Mouse (Mus musculus): Measurements from ENCODE around the gene Rfwd3.
A peak's percentile ranks its signal among the peaks of the same experiment; 100 is the strongest.
"Not testable (repeated sequence)": the region's sequence is repeated elsewhere in the genome, so short reads cannot be mapped to it uniquely, and the experiment has no call there.

Gene Rfwd3

GRCm38 (mm10) chr8:111299821-111300568 is at the start of gene Rfwd3:
Gene Rfwd3, minus strand, starts transcription at chr8:111300222.
- peak; percentile 89 to 93 for DNase-seq

- peak; percentile 56 to 78 for DNase-seq
Observed at GRCm38 (mm10) chr8:111343225-111343624, 43.2 kb upstream of the Rfwd3 start.

DNA sequence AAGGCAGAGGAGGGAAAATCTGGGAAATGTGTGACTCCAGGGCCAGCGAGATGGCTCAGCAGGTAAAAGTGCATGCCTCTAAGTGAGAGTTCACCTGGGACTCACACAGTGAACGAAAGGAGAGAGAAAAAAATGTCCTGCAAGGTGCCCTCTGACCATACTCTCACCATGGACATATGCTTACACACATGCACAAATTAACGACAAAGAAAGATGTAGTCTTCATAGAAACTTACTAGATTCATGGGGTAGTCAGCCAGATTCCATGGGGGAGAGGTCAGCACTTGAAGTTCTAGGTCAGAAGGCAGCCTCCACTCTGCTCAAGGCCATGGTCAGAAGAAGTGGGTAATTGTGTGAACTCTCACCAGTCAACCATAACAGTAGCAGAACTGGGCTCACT is 40.2 kb upstream of the Rfwd3 start:
- DNase-seq: no peak

DNA sequence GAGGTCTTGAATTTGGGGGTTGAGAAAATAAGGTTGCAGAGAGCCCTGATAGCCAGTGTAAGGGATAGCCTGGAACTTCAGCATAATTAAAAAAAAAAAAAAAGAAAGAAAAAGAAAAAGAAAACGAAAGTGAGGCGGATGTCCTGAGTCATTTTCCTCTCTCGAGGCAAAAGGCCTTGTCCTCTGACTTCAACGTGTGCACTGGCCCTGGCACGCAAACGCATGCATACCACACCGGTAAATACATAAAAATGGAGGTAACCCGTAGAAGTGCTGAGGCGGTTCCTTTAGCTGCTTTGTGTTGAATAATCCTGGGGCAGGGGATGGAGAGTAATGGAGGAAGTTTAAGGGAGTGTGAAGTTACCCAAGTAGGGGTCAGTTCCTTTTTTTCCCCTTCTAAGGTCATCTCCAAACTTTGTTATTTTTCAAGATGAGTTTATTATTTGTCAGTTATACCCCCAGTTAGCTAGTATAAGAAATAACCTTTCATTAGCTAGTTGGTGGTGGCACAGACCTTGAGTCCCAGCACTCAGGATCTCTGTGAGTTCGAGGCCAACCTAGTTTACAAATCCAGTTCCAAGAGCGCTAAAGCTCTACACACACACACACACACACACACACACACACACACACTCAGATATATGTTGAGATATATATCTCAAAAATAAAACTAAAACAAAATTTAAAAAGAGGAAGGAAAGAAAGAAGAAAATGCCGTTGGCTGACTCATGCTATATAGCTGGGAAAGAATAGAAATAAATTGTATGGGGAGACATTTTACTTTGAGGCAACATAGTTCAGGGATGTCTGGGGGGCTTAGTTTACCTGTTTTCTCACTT is 38.6 kb upstream of the Rfwd3 start:
- DNase-seq: no peak

DNA sequence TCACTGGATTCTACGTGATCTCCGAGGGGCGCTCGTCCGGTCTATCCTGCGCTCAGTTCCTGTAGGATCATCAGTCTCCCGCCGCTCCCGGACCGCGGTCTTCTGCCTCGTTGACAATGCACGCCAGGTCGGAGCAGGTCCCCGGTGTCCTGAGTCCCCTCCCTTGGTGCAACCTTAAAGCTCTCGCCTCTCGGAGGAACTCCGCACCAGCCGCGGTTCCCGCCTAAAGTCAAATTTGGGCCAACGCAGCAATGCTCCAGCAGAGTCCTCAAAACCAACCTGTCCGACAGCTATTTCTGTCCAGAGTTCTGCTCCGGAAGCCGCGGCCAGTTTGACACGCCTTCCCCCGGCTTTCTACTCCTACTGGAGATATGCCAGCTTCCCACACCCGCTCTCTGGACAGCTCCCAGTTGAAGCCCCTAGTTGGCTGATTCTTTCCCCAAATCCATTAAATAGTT is 37.9 kb upstream of the Rfwd3 start, which contains the start of gene Mlkl:
Gene Mlkl (minus strand): TSS at position 288 of the 458 bp plus-strand sequence.
- peak; percentile 9 to 38 for DNase-seq

- no peak for DNase-seq
Observed at GRCm38 (mm10) chr8:111337311-111337889, 37.4 kb upstream of the Rfwd3 start.

DNA sequence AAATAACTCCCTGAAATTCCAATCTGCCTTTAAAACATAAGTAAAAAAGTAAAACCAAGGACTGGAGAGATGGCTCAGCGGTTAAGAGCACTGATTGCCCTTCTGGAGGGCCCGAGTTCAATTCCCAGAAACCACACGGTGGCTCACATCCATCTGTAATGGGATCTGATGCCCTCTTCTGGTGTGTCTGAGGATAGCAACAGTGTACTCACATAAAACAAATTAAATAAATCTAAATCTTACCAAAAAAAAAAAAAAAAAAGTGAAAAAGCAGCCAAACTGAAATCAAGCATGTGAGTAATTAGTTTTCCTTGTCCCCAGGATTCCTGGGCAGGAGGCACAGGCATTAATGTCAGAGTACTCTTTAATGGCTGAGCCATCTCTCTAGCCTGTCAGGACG is 36.7 kb upstream of the Rfwd3 start:
- no peak for DNase-seq

GRCm38 (mm10) chr8:111325222-111325790 is 25.3 kb upstream of the Rfwd3 start:
- DNase-seq: no peak

DNA sequence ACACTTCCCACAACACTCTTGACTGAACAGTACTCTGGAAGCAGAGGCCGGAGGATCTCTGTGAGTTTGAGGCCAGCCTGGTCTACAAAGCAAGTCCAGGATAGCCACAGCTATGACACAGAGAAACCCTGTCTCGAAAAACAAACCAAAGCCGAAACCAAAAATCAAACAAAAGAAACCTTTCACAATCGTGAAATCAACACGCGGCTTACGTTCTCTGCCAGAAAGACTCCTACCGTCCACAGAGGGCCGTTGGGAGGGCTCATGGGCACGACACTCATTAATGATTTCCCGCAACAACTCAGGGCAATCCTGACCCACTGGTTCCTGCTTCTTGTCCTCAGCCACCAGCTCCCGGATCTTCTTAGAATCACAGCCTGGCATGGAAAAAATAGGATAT is 14.7 kb upstream of the Rfwd3 start:
- DNase-seq: no peak

DNA sequence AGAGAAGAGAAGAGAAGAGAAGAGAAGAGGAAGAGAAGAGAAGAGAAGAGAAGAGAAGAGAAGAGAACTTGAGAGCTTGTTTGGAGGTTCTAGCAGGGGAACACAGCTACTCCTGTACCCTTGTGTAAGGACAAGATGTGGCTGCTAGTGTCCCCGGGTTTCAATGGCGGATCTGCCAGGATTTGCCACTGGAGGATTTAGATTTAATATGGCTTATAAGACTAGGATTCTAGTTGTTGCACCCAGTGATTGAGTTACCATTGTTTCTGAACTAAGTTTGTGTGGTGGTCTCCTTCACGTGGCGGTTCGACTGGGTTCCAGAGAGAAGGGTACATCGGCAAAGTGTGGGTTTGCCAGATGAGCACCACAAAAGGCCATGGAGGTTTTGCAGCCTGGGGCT is 13.9 kb upstream of the Rfwd3 start:
- not testable (repeated sequence) for DNase-seq

DNA sequence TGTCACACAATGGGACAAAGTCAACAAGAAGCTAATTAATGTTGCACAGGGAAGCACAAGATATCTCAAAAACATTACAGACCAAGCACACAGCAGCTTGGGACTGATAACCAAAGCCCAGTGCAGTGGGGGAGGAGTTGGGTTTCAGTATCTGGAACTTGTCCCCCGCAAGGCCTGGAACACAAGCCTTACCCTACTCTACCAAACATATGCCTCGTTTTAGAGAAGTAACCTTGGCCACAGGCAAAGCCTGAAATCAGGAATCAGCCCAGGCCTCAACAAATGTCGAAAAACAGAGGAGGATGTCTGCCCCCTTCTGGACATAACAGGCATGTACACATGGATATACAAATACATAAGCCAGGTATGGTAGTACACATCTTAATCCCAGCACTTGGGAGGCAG is 12.7 kb upstream of the Rfwd3 start:
- DNase-seq: no peak

- DNase-seq: not testable (repeated sequence)
Observed at GRCm38 (mm10) chr8:111310006-111310405, 10.0 kb upstream of the Rfwd3 start.

DNA sequence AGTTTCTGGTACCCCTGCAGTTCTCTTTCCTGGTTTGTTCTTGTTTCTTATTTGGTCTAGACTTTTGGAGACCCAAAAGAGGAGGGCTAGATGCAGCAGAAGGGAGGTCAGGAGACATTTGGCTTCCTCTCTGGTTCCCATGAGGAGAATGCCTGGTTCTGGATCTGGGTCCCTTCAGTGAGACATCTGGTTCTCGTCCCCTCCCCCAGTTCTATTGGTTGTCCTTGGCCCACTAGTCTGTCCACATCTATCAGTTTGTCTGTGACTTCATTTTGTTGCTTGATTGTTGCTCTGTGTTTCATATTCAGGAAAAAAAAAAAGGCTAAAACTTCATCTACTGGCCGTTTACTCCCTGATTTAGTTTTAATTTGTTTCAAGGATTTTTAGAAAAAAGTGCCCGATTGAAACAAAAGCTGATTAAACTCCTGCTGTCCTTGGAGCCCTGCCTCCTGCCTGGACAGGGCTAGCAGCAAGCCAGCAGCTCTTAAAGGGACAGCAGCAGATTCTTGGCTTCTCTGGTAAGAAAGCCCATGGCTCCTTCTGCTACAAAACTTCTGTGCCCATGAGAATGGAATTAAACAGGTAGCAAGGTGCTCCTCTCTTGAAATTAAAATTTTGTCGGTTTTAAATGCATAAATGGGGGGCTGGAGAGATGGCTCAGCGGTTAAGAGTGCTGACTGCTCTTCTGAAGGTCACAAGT is 5.2 kb upstream of the Rfwd3 start:
- no peak for DNase-seq

GRCm38 (mm10) chr8:111304359-111304758 is 4.3 kb upstream of the Rfwd3 start:
- DNase-seq: no peak

- DNase-seq: not testable (repeated sequence)
Observed at GRCm38 (mm10) chr8:111303076-111303803, 3.2 kb upstream of the Rfwd3 start.

DNA sequence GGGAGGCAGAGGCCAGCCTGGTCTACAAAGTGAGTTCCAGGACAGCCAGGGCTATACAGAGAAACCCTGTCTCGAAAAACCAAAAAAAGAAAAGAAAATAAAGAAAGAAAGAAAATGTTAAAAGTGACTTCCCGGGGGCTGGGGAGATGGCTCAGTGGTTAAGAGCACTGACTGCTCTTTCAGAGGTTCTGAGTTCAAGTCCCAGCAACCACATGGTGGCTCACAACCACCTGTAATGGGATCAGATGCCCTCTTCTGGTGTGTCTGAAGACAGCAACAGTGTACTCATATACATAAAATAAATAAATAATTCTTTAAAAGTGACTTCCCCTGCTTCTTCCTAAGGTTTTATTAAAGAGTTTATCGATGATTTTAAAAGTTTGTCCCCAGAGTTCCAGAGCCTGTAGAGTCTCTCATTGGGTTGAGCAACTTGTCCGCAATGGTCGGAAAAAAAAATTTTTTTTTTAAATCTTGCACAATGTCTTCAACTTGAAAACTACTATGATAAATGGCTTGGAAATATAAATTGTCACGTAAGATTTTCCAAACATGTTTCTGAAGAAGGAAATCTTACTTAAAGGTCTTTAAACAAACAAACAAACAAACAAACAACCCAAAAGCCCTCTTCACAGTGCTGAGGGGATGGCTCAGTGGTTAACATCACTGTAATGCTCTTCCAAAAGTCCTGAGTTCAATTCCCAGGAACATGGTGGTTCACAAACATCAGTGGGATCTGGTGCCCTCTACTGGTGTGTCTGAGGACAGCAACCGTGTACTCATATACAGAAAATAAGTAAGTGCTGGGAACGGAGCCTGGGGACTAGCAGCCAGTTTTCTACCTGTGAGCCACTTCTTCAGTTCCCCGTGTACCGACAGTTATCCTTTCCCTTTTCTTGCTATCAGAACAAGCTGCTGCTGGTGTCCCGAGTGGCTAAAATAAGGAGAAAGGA is 850 bp upstream of the Rfwd3 start:
- DNase-seq: no peak

DNA sequence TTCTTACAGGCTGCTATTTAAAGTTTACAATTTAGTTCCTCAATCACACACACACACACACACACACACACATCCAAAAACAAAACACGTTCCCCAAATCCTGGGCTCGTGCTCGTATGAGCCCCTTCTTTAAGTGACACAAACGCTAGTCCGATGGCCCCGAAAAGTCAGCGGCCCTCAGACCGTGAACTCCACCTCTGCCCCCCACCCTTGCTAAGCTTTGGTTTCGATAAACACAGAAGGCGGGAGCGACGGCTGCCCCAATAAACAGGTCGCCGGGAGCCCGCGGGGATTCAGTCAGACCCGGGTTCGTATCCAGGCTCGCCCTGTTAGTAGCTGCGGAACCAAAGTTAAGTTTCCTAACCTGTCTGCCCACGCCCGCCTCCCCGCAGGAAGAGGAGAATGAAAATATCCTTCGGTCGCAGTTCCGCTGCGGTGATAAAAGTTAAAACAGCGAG is 630 bp downstream of the Rfwd3 start:
- peak; percentile 44 to 60 for DNase-seq

- no peak for DNase-seq
Observed at GRCm38 (mm10) chr8:111298011-111298410, 2.0 kb downstream of the Rfwd3 start.

- no peak for DNase-seq
Observed at GRCm38 (mm10) chr8:111291733-111292132, 8.3 kb downstream of the Rfwd3 start.

DNA sequence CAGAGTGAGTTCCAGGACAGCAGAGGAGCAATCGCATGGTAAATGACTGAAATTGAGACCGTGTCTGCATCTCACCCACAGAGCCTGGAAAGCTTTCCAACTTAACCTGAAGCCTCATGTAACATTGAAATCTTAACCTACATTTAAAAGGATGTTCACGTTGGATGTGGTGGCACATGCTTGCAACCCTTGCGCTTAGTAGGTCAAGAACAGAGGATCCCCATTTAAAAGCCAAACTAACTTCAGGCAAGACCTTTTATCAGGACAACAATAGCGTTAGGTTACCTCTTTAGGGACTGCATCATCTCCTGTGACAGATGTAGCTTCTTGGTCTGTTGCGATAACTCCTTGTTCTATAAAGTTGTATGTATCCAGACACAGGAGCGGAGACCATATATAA is 9.4 kb downstream of the Rfwd3 start:
- DNase-seq: no peak

Data from spleen, adult 18-20 months (tissue).